Mouse (Mus musculus) kidney, postnatal 14 days (tissue): ENCODE measurements around the gene Nagpa.
"Not testable (repeated sequence)": the region's sequence is repeated elsewhere in the genome, so short reads cannot be mapped to it uniquely, and the experiment has no call there.

Source experiments
- DNase-seq: peaks from one replicate; pipeline ENCODE4 v3.0.0; 2022; ENCODE audit warnings: mixed read lengths

The Nagpa gene

DNA sequence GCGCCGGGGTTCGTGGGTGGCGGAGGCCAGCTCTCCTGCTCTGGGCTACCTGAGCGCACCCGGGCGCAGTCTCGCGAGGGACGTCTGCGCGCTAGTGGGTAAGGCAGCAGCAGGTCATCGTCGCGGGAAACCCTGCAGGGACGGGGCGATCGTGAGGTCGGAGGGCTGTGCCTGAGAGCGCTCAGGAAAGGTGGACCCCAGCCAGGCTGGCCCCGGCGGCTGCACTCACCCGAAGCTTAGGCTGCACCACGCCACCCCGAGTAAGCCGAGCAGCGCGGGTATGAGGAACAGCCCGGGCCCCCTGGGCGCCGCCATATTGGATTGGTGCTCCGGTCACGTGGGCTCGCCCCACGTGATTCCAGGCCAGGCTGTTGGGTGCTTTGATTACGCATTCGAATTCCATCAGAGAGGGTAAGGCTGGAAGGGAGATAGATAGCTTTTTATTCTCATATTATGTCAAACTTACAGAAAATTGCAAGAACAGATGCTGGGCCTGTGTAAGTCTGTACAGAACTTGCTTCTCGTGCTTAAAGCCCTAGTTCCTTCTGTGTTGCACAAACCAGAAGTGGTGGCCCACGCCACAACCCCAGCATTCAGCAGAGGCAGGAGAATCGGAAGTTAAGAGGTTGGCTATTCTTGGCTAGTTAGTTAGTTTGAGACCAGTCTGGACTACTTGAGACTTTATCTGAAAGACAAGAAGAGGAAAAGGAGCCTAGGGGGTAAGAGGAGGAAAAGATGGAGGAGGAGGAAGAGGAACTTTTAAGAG is at the start of gene Nagpa:
Nagpa (minus strand) TSS at position 345 of the 766 bp plus-strand sequence.
- peak; percentile 90 for DNase-seq

DNA sequence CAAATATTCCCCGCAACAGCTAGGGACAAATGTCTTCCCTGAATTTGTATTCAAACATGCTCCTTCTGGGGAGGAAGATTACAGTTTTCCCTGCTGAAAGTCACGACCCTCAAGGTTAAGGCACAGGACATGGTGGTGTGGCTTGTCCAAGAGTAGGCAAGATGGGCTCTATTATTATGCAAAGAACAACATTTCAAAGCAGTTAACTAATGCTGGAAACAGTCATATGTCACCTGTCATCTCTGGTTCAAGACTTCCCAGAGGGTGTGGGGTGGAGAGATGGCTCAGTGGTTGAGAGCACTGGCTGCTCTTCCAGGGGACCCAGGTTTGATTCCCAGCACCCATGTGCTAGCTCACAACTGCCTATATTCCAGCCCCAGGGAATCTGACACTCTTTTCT is 48.4 kb upstream of the Nagpa start:
- DNase-seq, result no peak

DNA sequence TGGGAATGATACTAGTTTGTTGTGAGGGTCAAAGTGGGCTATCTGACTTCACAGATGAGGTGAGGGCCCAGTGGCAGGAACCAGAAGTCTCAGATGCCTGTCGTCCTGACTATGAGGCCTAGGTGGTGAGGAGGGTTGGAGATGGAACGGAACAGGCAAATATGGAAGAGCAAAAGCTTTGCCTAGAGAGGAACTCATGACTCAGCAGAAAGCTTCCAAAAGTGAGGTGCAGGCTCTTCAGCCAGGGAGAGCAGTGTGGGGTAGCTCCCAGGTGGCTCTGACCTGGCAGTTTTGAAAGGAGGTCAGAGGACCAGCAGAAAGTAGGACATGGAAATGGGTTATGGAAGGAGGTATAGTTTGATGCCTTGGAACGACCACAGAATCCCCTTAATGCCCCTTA is 47.1 kb upstream of the Nagpa start:
- DNase-seq, result no peak

DNA sequence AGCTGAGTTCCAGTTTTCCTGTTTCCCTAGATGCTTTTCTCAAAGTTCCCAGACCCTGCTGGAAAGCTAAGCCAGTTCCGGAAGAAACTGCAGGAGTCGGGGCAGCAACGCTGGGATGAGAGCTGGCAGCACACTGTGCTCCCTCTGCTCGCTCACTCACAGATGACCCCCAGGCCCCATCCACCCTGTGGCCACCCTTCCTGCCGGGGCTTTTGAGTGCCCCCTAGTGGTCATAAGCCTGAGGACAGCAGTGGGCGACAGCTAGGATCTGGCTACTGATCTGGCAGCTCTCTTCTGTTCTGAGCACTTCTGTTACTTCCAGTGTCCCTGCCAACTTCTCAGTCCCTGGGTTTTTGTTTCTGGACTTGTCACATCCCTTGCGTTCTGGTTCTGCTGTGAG is 40.6 kb upstream of the Nagpa start:
- peak; percentile 74 for DNase-seq

DNA sequence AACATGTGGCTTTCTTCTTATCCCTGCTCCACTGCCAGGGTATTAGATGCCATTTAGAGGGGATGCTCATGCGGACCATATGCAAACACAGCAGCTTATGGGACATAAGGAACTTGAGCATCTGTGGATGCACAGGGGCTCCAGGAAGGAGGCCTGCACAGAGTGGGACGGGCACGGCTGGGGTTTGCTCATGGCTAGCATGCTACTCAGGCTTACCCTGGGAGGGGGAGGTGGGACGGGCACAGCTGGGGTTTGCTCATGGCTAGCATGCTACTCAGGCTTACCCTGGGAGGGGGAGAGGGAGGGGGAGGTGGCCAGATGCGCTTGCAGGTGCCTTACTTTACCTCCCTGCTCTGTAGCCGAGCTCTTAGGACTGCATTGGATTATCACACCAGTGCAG is 39.1 kb upstream of the Nagpa start:
- DNase-seq, result no peak

DNA sequence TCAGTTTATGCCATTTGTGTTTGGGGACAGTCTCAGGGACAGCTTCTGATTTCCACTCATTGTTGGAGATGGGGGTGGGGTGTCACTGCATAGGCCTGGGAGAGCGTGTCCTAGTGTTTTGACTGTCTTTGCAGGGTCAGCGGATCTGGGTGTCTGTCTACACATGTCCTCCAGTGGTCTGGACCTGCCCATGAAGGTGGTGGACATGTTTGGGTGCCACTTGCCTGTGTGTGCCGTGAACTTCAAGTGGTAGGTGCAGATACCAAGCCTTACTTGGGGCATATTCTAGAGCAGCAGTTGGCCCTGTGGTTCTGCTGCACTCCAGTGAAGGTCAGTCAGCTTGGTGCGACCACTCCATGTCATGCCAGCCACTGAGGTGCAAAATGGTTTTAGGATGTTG is 38.5 kb upstream of the Nagpa start:
- DNase-seq, result no peak

DNA sequence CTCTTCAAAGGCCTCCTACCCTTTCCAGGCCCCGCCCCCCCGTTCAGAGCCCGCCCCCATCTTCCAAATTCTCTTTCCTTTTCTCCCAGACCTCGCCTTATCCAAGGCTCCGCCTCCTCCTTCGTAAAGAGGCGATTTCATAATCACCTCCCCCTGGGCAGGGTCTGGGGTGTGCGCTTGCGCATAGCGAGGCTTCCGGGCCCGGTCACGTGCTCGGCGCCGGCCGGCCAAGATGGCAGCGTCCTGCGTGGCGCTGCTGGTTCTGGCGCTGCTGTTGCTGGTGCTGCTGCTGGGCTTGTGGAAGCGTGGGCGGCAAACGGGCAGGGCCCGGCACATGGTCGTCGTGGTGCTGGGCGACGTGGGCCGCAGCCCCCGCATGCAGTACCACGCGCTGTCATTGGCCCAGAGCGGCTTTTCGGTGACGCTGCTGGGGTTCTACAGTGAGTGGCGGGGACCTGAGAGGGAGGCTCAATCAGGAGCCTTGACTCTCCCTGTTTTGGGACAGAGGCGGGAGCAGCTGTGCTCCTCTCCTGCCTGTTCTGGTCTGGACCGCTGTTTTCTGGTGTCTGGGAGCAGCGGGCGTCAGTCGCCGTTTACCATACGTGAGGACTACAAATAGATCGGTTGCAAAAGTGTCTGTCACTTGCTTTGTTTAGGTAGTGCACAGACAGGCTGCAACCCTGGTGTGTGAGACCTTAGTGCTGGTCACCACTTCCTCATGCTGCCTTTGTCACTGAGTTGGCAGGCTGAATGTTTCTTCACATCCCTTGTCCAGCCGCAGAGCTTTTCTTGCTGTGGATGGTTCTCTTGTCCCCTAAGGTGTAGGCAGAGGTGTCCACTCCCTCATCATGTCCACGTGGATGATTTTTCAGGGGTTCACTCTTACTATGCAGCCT is 29.9 kb upstream of the Nagpa start, which contains the start of gene Alg1:
Alg1 (plus strand) TSS at position 204 of the 896 bp plus-strand sequence.
- DNase-seq, result peak; percentile 95

DNA sequence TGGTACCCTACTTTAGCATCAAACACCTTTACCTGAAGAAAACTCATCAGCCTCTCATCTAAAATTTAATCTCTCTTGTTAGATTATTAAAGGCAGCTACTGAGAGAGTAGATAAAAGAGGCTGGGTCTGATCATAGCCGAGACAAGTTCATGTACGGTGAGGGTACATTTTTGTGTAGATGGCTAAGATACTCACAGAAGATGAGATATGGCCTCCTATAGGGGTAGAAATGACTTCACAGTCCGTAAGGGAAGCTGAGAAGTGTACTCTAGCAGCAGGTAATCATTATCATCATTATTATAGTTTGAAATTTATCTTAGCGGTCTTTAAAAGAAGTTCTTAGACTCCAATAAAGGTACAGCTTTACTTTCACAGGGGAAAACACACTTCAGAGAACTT is 29.2 kb upstream of the Nagpa start:
- no peak for DNase-seq

DNA sequence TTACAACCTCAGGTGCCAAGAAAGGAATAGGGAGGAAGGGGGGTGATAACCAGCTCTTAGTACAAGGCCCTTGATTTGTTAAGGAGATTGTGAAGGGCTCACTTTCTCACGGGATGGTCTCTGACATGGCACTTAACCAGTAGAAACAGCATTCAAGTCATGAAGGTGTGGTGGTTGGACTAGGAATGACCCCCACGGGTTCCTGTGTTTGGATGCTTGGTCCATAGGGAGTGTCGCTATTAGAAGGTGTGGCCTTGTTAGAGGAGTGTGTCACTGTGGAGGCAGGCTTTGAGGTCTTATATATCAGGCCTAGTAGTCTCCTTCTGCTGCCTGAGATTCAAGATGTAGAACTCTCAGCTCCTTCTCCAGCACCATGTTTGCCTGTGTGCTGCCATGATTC is 24.3 kb upstream of the Nagpa start:
- DNase-seq, result not testable (repeated sequence)

DNA sequence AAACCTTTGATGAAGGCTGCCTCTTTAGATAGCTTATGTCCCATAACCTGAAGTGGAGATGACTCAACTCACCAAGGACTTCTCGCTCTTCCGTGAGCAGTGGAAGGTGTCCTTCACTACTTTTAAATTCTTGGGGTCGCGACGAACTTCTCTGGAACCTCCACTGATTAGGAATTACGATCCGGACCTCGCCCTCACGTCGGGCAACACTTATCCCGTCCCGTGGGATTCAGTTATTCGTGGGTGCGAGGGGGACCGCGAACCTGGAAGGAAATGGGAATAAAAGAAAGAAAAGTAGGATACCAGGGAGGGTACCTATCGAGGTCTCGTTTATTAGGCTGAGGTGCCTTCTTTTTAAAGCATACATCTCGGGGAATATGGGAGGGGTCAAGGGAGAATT is 23.7 kb upstream of the Nagpa start:
- not testable (repeated sequence) for DNase-seq

DNA sequence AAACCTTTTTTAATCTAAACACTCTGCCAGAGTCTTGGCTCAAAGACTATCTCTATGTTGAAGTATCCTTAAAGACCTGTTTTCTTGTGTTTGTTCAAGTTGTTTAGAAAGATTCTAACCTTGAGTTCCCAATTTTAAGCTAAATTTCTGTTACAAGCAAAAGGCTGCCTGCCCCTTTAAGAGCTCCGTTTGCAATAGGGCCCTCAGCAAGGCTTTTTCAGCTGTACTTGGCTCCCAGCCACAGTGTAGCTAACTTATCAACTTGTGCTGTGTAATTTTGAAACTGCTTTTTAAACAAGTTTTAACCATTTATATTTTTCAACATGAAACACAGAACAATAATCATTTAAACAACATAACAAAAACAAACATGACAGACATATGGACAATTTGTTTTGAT is 22.7 kb upstream of the Nagpa start:
- DNase-seq, result peak; percentile 32

DNA sequence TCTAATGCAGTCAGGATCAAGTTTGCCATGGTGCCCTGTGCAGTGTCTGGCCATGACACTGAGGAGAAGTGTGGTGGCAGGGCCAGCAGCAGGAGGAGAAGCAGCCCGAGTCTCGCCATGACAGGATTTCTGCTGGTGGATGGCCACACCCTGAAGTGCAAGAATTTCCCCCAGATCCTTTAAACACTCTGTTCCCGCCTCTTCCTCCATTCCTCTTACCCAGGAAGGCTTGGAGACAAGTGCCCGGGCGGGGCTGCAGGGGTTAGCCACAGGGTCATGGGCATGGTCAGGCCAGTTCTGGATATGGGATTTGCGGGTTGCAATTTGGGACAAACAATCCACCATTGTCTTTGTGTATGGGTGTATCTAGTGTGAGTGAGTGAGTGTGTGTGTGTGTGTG is 18.3 kb upstream of the Nagpa start, which contains the start of gene AU021092:
AU021092 (minus strand) TSS at position 160 of the 400 bp plus-strand sequence.
- peak; percentile 57 for DNase-seq

DNA sequence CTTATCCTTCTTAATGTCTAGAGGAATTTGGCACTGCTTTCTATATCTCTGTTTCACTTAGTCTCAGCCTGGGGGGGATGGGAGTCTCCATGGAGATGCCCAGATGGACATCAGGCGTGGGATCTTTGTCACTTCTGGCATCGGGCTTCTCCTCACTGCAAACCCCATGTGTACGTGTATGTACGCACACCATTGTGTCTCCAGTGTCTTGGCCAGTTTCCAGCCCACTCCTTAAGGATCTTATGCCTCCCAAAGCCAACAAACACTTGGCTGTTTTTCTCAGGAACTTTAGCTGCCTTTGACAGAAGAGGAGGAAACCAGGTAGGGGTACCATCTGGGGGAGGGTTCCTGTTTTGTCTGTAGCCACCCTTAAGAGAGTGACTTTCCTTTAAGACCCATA is 17.6 kb upstream of the Nagpa start:
- peak; percentile 24 for DNase-seq

DNA sequence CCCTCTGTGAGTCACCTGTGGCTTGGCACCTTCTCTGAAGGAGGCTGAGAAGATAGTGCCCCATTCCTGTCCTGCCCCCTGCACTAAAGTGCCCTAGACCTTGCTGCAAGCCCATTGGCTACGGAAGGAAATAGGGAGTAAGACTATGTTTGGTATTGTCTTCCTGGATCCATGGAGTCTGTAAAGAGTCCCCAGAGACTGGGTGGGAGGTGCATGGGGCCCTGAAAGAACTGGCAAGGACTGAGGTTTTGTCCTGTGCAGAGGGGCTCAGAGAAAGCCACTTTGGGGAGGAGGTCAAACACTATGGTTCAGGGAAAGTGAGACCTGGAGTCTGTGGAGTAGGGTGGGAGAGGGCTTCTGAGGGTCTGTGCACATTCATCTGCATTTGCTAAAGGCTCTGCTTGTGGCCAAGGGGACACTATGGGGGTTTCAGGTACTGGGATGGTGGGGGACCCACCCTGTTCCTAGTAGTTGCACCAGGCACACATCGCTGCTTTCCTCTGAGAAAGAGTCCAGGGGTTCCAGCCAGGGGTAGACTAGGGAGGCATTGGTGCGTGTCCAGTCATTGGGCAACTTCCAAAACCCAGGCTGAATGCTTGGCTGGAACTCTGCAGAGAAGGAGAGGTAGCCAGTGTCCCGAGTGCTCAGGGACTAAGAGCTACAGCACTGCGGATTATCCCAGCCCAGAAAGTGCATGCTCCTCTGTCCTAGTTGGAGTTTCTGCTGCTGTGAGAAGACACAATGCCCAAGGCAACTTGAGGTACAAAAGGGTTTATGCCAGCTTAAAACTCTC is 13.7 kb upstream of the Nagpa start:
- peak; percentile 76 for DNase-seq

DNA sequence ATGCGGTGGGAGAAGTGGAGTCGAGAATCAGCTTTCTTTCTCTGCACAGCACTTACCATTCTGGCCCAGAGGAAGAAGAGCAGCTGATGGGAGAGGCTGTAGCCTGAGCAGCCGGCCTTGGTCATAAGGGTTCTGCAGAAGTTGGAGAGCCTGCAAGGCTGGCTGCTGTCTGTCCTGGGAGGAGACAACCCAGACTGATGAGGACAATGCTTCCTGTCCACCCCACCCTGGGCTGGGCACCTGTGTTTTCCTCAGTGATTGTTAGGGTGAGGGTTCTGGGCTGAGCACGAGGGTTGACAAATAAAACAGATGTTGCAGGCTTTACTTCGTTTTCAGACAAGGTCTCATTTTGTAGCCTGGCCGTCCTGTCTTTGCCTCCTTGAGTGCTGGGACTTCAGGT is 12.9 kb upstream of the Nagpa start:
- no peak for DNase-seq

DNA sequence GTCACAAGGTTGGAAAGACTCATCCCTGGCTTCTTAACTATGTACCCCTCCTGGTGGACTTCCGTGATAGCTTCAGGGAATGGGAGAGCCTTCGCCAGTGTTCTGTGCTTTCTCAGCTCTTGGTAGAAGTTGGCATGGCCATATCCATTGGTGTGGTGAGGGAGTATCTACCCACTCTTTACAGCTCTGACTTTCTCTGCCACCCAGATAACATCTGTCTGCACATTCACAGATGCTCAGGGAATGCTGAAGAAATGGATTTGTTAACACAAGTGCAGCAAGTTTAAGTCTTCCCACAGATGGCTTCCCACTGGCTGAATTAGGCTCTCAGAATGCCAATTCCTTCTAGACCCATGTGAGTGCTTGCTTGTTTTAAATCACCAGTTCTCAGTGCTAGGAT is 10.3 kb upstream of the Nagpa start:
- no peak for DNase-seq

DNA sequence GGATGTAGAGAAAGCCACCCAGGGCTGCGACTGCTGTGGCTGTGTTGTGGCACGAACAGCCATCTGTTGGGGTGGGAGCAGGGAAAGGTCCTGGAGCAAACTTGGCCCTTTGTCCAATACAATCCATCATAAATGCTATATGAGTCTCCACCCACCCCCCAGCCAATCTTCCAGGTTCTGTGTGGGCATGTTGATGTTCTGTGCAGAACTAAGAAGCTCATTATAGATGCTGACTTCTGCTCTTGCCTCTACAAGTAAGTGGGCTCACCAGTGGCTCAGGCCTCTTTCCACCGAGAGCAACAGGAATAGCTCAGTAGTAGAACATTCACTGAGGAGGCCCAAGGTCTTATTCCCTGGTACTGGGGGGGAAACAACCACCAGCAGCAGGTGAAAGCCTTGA is 8.3 kb upstream of the Nagpa start:
- no peak for DNase-seq

DNA sequence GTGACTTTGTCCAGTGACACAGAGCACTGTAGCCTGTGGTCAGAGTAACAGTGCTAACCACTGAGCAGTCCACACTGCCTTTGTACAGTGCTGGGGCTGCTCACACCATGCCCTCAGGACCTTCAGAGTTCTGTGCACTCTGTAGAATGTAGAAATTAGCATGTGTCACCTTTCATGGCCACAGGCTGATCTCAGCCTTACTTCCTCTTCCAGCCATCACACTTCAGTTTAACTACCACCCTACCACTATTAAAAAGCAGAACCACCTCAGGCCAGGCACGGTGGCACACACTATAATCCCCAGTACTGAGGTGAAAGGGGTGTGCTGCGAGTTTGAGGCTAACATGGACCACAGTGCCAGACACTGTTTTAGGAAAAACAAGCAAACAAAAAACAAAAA is 6.6 kb upstream of the Nagpa start:
- DNase-seq, result no peak

DNA sequence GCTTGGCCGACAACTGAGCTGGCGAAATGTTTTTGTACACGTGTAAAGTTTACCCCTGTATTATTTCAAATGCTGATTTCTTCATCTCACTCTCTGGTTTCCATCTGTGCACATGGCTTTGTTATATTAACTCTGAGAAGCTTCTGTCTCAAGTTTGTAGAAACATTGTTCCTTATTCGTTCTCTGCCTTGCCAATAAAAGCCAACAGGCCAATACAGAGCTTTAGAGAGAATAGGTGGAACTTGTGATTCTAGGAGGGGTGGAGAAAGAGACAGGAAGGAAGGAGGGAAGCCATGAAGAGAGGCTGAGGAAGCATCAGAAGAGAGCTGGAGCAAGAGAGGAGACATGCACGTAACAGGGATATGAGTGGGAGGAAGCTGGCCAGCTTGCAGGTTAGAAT is 2.2 kb upstream of the Nagpa start:
- DNase-seq, result no peak

DNA sequence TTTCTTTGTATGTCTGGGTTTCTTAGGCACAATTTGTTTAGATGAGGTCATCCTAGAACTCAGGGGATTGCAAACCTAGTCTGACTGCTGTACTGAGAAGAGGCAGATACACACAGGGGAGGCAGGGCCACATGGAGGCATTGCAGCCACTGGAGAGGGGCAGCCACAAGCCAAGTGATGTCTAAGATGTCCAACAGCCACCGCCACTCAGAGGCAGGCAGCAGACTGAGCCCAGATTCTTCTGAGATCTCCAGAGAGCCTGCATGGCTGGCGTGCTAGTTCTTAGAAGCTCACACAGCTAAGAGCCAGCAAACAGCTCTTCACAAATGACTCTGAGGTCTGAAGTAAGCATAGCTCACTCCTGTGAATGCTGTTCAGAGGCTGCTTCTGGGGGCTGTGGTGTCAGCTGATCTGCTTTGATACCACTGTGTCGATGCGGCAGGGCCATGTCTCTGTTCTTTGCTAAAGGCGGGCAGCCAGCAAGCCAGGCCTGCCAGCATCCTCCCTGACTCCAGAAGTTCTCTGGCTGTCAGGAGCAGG is 1.7 kb upstream of the Nagpa start:
- no peak for DNase-seq

DNA sequence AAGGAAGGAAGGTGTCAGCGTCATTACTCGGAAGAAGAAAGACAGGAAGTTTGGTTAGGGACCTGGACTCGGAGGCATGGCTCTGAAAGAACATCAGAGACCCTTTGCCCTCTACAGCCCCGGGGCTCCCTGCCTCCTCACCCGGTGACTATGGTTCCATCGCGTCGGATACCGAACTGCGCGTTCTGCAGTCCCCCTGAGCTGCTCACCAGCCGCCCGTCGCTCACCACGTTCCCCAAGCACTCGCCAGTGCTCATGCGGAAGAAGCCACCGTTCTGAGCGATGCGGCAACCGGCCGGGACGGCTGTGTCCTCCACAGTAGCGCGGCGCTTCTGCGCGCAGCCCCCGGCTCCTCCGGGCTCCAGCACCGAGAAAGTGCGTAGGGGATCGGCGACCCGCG is 612 bp downstream of the Nagpa start:
- no peak for DNase-seq

DNA sequence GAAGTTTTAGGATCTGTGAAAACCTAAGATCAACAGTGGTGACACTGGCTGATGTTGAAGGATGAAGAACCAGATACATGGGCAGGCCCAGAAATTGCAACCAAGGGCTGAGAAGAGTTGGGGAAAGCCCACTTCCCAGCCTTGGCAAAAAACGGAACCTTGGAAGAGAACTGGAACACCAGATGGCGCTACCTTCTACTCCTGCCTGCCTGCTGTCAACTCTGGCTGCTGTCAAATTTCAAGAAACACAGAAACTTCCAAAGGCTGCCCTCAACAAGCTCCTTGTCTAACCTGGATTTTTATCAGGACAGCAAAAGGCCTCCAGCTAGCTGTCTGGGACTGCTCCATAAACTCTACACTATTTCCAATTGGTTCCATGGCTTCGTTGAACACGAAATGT is 1.1 kb downstream of the Nagpa start:
- DNase-seq, result peak; percentile 68

DNA sequence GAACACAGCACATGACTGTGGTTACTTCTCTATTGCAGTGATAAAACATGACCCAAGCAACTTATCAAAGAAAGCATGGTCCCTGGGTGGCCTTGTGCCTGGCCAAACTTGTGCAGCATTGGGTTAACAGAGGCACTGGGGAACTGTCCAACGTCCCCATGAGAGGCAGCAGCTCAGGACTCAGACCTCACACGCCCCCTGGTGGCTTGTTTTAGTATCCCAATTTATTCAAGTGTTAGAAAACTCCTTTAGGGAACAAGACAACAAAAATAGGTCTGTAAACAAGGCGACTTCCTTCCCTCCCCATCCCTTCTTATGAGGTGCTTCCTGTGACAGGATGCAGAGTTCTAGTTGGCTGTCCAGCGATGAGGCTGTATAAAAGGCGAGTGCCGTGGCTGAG is 8.7 kb downstream of the Nagpa start:
- DNase-seq, result peak; percentile 73
